Mouse (Mus musculus) lung, embryonic 14.5 days (tissue): ENCODE results near the gene Lrit2. TPM values are rescaled to one million over a fixed set of nuclear protein-coding genes. Genes with fewer than 3 reads are reported as not detected.
A peak's percentile ranks its signal among the peaks of the same experiment; 100 is the strongest.

Experiments
- ATAC-seq: fragments of 200-750 bp; cut with Nextera tagmentation; 2 replicates; pipeline ENCODE4 v1.8.0; 2017; ENCODE audit warnings: mild to moderate bottlenecking, moderate TSS enrichment, moderate library complexity; ENCODE audit not compliant: insufficient read depth
- DNase-seq: peaks from one replicate; pipeline ENCODE4 v3.0.0-alpha.2; 2015
- H3K27ac ChIP-seq: fragments of 300-500 bp; sonication (generic); 2 replicates; pipeline ENCODE4 v1.5.1; 2014; ENCODE audit warnings: low read depth, mild to moderate bottlenecking, moderate library complexity
- H3K27me3 ChIP-seq: fragments of 300-500 bp; sonication (generic); 2 replicates; pipeline ENCODE4 v1.6.1; 2014; ENCODE audit warnings: low read length, control low read depth; ENCODE audit not compliant: insufficient read depth
- H3K36me3 ChIP-seq: fragments of 300-500 bp; sonication (generic); 2 replicates; pipeline ENCODE4 v1.6.1; 2014; ENCODE audit warnings: control low read depth; ENCODE audit not compliant: insufficient read depth
- H3K4me1 ChIP-seq: fragments of 300-500 bp; sonication (generic); 2 replicates; pipeline ENCODE4 v1.6.1; 2014; ENCODE audit warnings: antibody characterized with exemption, control low read depth; ENCODE audit not compliant: insufficient read depth
- H3K4me2 ChIP-seq: fragments of 300-500 bp; sonication (generic); 2 replicates; pipeline ENCODE4 v1.6.1; 2014; ENCODE audit warnings: mild to moderate bottlenecking
- H3K4me3 ChIP-seq: fragments of 300-500 bp; sonication (generic); 2 replicates; pipeline ENCODE4 v1.5.1; 2014; ENCODE audit warnings: low read depth, low read length
- H3K9ac ChIP-seq: fragments of 300-500 bp; sonication (generic); 2 replicates; pipeline ENCODE4 v1.6.1; 2014
- H3K9me3 ChIP-seq: fragments of 300-500 bp; sonication (generic); 2 replicates; pipeline ENCODE4 v1.6.1; 2016; ENCODE audit warnings: low read depth, low read length, control low read depth
- CTCF ChIP-seq: IDR thresholded peaks from 2 replicates; pipeline ENCODE4 v1.5.1; 2016; ENCODE audit warnings: antibody characterized with exemption, low read depth
- WGBS: fragments of 180-500 bp; shearing (Covaris S2); extraction: QIAGEN DNeasy Blood & Tissue Kit; methylation state at CpG from one replicate; pipeline ENCODE4 v1.1.7; 2014; 5-methylcytosine and 5-hydroxymethylcytosine counted together
- polyA plus RNA-seq: library from polyadenylated mRNA; unstranded; fragments of >200 nt; fragmentation: Nextera tagmentation; extraction: Ambion mirVana; gene quantifications from 2 replicates; pipeline ENCODE4 v1.2.1, GENCODE M21; 2014

Lrit2 gene
- polyA plus RNA-seq, 1 experiment from 2014 or later: not detected

- TF ChIP-seq CTCF: no peak
- no peaks in the 10 kb centered on the region for H3K36me3 ChIP-seq
- ATAC-seq: no peak
- H3K4me3 ChIP-seq: no peak within 1 kb of the TSS
- H3K4me1 ChIP-seq: no peaks in the 10 kb centered on the region
- H3K9me3 ChIP-seq: no peaks in the 10 kb centered on the region
- H3K27me3 ChIP-seq: no peaks in the 10 kb centered on the region
- DNase-seq: no peak
- no peak within 1 kb of the TSS for H3K4me2 ChIP-seq
- H3K9ac ChIP-seq: no peak within 1 kb of the TSS
- WGBS: 53% methylated on average over 1 of the region's 1 CpGs
- H3K27ac ChIP-seq: no peak within 1 kb of the TSS
Observed at GRCm38 (mm10) chr14:37048914-37049410, 18.8 kb upstream of the Lrit2 start, which contains the start of gene Rgr. Gene Rgr, minus strand, starts transcription at chr14:37048964.

DNA sequence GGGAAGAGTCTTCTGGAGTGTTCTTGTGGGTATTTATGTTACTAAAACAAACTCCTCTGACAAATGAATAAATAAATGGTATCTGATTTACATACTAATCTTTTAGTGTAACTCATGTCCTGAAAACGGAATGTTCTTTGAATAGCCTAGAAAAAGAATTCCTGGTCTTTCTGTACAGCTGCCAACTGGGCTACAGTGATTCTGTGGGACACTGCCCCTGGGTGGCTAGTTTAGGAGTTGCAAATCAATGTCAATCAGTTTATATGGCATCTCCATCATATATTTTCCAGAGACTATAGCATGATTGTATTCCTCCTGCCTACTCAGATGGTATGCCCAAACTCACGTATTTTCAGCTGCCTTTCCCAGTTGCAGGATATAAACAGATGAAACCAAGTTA is 2.9 kb upstream of the Lrit2 start:
- DNase-seq (no peak), ATAC-seq (no peak)
- H3K36me3 ChIP-seq: no peaks in the 10 kb centered on the region
- WGBS: 47% methylated on average over 2 of the region's 2 CpGs
- no peak overlapping the region for H3K27ac ChIP-seq
- H3K27me3 ChIP-seq: no peaks in the 10 kb centered on the region
- TF ChIP-seq CTCF: no peak
- no peaks in the 10 kb centered on the region for H3K9me3 ChIP-seq
- H3K4me2 ChIP-seq: no peak overlapping the region
- no peak overlapping the region for H3K4me3 ChIP-seq
- H3K9ac ChIP-seq: no peak overlapping the region
- no peaks in the 10 kb centered on the region for H3K4me1 ChIP-seq

DNA sequence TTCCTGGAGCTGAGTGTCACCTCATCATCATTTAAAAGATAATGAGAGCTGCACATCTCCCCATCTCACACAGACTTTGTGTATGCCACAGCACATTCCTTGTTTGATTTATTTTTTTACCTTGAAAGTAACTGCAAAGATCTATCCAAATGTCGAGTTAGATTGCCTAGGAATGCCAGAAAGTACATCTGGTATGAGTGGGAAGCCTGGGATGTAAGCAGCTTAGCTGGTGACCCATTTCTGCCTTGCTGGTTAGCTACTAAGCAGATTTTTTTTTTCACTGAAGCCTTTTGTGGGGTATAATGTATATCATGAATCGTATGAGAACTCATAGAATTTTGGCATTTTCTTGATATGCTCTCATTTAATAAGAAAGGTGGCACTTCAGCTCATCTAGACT is 1.1 kb upstream of the Lrit2 start:
- Histone ChIP-seq H3K9ac (no peak overlapping the region), H3K4me2 (no peak overlapping the region), H3K4me3 (no peak overlapping the region), H3K36me3 (no peaks in the 10 kb centered on the region), H3K27me3 (no peaks in the 10 kb centered on the region), H3K9me3 (no peaks in the 10 kb centered on the region), H3K4me1 (no peaks in the 10 kb centered on the region), H3K27ac (no peak overlapping the region)
- no peak for TF ChIP-seq CTCF
- ATAC-seq: no peak
- WGBS: 52% methylated on average over 2 of the region's 2 CpGs
- no peak for DNase-seq

GRCm38 (mm10) chr14:37068516-37068915 is 787 bp downstream of the Lrit2 start:
- Histone ChIP-seq H3K9me3 (no peaks in the 10 kb centered on the region), H3K36me3 (no peaks in the 10 kb centered on the region), H3K4me3 (no peak overlapping the region), H3K4me1 (no peaks in the 10 kb centered on the region), H3K27ac (no peak overlapping the region), H3K9ac (no peak overlapping the region), H3K27me3 (no peaks in the 10 kb centered on the region), H3K4me2 (no peak overlapping the region)
- no peak for TF ChIP-seq CTCF
- WGBS: 15% methylated on average over 9 of the region's 9 CpGs
- no peak for ATAC-seq
- DNase-seq: peak; percentile 89

- no peak overlapping the region for H3K4me2 ChIP-seq
- 86% methylated on average over 1 of the region's 1 CpGs for WGBS
- H3K27me3 ChIP-seq: no peaks in the 10 kb centered on the region
- H3K9ac ChIP-seq: no peak overlapping the region
- no peak overlapping the region for H3K27ac ChIP-seq
- H3K4me1 ChIP-seq: no peaks in the 10 kb centered on the region
- H3K36me3 ChIP-seq: no peaks in the 10 kb centered on the region
- no peaks in the 10 kb centered on the region for H3K9me3 ChIP-seq
- ATAC-seq (no peak), DNase-seq (no peak)
- H3K4me3 ChIP-seq: no peak overlapping the region
- no peak for TF ChIP-seq CTCF
Observed at GRCm38 (mm10) chr14:37080724-37081123, 13.0 kb downstream of the Lrit2 start.

GRCm38 (mm10) chr14:37083755-37084154 is 16.0 kb downstream of the Lrit2 start:
- H3K27me3 ChIP-seq: no peaks in the 10 kb centered on the region
- ATAC-seq (no peak), DNase-seq (no peak)
- no peak overlapping the region for H3K27ac ChIP-seq
- WGBS: 19% methylated on average over 4 of the region's 4 CpGs
- H3K4me3 ChIP-seq: no peak overlapping the region
- no peak overlapping the region for H3K4me2 ChIP-seq
- H3K9me3 ChIP-seq: no peaks in the 10 kb centered on the region
- no peaks in the 10 kb centered on the region for H3K36me3 ChIP-seq
- TF ChIP-seq CTCF: no peak
- no peaks in the 10 kb centered on the region for H3K4me1 ChIP-seq
- no peak overlapping the region for H3K9ac ChIP-seq

GRCm38 (mm10) chr14:37094436-37094835 is 26.7 kb downstream of the Lrit2 start:
- 52% methylated on average over 6 of the region's 6 CpGs for WGBS
- no peak for TF ChIP-seq CTCF

DNA sequence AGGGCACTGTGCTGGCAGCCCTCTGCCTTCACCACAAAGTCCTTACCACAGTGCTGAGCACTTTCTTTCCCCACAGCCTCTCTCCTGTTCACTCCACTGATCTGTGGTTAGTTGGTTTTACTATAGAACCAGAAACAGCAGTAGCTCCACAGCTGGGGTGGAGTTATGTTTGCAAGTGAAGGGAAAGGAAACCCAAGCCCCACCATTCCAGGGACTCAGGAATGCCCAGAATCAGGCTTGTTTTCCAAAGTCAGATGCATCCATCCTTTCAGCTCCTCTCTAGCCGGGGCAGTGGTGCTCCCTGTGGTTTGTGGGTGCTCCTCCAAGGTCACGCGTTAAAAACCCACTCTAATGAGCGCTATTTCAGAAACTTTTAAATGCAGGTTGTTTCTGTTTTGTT is 27.8 kb downstream of the Lrit2 start:
- no peak for TF ChIP-seq CTCF
- no peak overlapping the region for H3K9ac ChIP-seq
- no peaks in the 10 kb centered on the region for H3K36me3 ChIP-seq
- no peak overlapping the region for H3K4me2 ChIP-seq
- DNase-seq (no peak), ATAC-seq (no peak)
- H3K4me3 ChIP-seq: no peak overlapping the region
- H3K27me3 ChIP-seq: peaks cover 28% of the 10 kb centered on the region
- H3K27ac ChIP-seq: no peak overlapping the region
- H3K9me3 ChIP-seq: no peaks in the 10 kb centered on the region
- 79% methylated on average over 4 of the region's 4 CpGs for WGBS
- H3K4me1 ChIP-seq: no peaks in the 10 kb centered on the region

More at GRCm38 (mm10) chr14:37094436-37094835, 26.7 kb downstream of the Lrit2 start:
- ATAC-seq (no peak), DNase-seq (no peak)
- Histone ChIP-seq H3K27me3 (peaks cover 25% of the 10 kb centered on the region), H3K27ac (no peak overlapping the region), H3K4me1 (no peaks in the 10 kb centered on the region), H3K4me3 (no peak overlapping the region), H3K9ac (no peak overlapping the region), H3K36me3 (no peaks in the 10 kb centered on the region), H3K4me2 (no peak overlapping the region), H3K9me3 (no peaks in the 10 kb centered on the region)
